Mouse (Mus musculus) embryonic facial prominence, embryonic 11.5 days (tissue): ENCODE measurements at regions not wholly inside any gene's neighbourhood (a gene's known extent, or its start where the extent isn't known, plus 50 kb on each side); places are given as distances from the start of the nearest gene placed in this dataset.

Source experiments
- ATAC-seq: fragments of 200-750 bp; cut with Nextera tagmentation; replicated peaks from 2 replicates; pipeline ENCODE4 v1.8.0; 2017; ENCODE audit warnings: low read depth; ENCODE audit not compliant: insufficient number of reproducible peaks, low FRiP score, low TSS enrichment
- DNase-seq: peaks from one replicate; pipeline ENCODE4 v3.0.0-alpha.2; 2015; ENCODE audit warnings: low spot score
- H3K27ac ChIP-seq: fragments of 300-500 bp; sonication (generic); replicated peaks from 2 replicates; pipeline ENCODE4 v1.5.1; 2014; ENCODE audit warnings: mild to moderate bottlenecking, low read depth, low read length, control low read depth
- H3K27me3 ChIP-seq: fragments of 300-500 bp; sonication (generic); 2 replicates; pipeline ENCODE4 v1.6.1; 2014; ENCODE audit warnings: mild to moderate bottlenecking, low read length, moderate library complexity, mixed read lengths; ENCODE audit not compliant: control insufficient read depth, insufficient read depth
- H3K36me3 ChIP-seq: fragments of 300-500 bp; sonication (generic); replicated peaks from 2 replicates; pipeline ENCODE4 v1.6.1; 2014; ENCODE audit warnings: low read depth, mild to moderate bottlenecking, low read length, moderate library complexity, mixed read lengths; ENCODE audit not compliant: control insufficient read depth, insufficient read depth
- H3K4me1 ChIP-seq: fragments of 300-500 bp; sonication (generic); 2 replicates; pipeline ENCODE4 v1.6.1; 2014; ENCODE audit warnings: low read length, mixed read lengths; ENCODE audit not compliant: control insufficient read depth, insufficient read depth
- H3K4me2 ChIP-seq: fragments of 300-500 bp; sonication (generic); 2 replicates; pipeline ENCODE4 v1.6.1; 2014; ENCODE audit warnings: low read depth, mild to moderate bottlenecking, control low read depth, low read length, moderate library complexity
- H3K4me3 ChIP-seq: fragments of 300-500 bp; sonication (generic); 2 replicates; pipeline ENCODE4 v1.5.1; 2014; ENCODE audit warnings: low read depth, low read length, control low read depth
- H3K9ac ChIP-seq: fragments of 300-500 bp; sonication (generic); replicated peaks from 2 replicates; pipeline ENCODE4 v1.6.1; 2014; ENCODE audit warnings: mild to moderate bottlenecking, control low read depth, low read length
- H3K9me3 ChIP-seq: fragments of 300-500 bp; sonication (generic); replicated peaks from 2 replicates; pipeline ENCODE4 v1.6.1; 2016; ENCODE audit warnings: mild to moderate bottlenecking, low read length, inconsistent platforms, mixed read lengths; ENCODE audit not compliant: control insufficient read depth
- WGBS: fragments of 180-500 bp; shearing (Covaris S2); extraction: QIAGEN DNeasy Blood & Tissue Kit; methylation state at CpG from one replicate; pipeline ENCODE4 v1.1.7; 2014; 5-methylcytosine and 5-hydroxymethylcytosine counted together

DNA sequence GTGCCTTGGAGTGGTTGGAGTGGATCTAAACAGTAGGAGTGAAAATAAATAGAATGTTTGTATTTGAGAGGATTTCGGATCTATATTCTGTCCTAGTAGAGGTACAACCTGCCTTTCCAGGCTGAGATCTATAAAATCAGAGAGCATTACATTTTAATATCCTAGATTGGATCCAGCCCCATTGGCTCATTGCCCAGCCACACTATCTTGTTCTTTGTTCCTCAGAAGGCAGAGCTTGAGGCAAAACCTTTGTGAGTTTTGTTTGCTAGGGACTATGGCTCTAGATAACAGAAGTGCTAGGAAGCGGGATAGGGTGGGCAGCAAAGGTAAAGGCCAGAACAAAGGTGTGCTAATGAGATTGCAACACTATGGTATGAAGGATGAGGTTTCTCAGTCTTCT lies 78.7 kb upstream of the Cntln start:
- 94% methylated on average over 2 of the region's 2 CpGs for WGBS
- ATAC-seq (no peak), DNase-seq (no peak)
- no peaks in the 10 kb centered on the region for H3K36me3 ChIP-seq
- H3K27me3 ChIP-seq, result no peaks in the 10 kb centered on the region
- H3K9ac ChIP-seq, result no peak overlapping the region
- no peaks in the 10 kb centered on the region for H3K9me3 ChIP-seq
- H3K27ac ChIP-seq, result no peak overlapping the region
- no peak overlapping the region for H3K4me2 ChIP-seq
- H3K4me3 ChIP-seq, result no peak overlapping the region
- no peaks in the 10 kb centered on the region for H3K4me1 ChIP-seq

DNA sequence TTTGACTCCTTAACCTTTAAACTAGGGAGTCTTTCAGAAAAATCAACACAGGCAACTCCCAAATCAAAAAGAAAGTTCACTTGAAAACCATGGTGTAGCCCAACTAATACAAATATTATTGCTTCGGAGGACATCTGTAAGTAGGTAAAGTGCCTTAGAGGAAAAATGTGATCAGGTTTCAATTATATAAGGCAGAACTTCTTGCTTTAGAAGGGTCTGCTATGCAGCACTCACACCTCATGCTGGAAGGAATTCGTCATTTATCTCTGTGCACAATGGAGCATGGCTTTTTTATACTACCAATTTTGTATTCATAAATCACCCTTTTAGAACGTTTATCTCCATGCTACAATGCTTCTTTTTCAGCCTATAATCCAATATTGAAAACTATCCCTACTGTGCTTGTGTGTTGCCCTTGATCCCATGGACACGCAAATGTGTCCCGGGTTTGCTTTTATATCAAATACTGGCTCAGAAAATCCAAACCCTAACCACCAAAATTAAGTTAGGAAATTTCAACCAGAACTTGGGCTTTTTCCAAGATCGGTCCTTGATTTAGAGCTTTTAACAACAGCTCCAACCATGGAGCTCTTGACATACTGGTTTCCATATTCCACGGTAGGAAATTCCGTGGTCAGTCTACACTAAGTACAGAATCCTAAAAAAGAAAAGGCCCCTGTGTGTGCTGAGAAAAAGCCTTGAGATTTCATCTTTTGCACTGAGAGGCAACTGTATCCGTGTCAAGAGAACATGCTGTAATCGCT lies 90.8 kb upstream of the Cntln start:
- no peak overlapping the region for H3K27ac ChIP-seq
- H3K4me1 ChIP-seq, result no peaks in the 10 kb centered on the region
- no peaks in the 10 kb centered on the region for H3K36me3 ChIP-seq
- no peaks in the 10 kb centered on the region for H3K9me3 ChIP-seq
- WGBS, result 69% methylated on average over 10 of the region's 10 CpGs
- no peak overlapping the region for H3K4me2 ChIP-seq
- no peak overlapping the region for H3K9ac ChIP-seq
- peak; percentile 62 for DNase-seq
- ATAC-seq, result no peak
- H3K4me3 ChIP-seq, result no peak overlapping the region
- H3K27me3 ChIP-seq, result no peaks in the 10 kb centered on the region

- Histone ChIP-seq H3K9ac (no peak overlapping the region), H3K4me2 (no peak overlapping the region), H3K36me3 (no peaks in the 10 kb centered on the region), H3K4me1 (no peaks in the 10 kb centered on the region), H3K27ac (no peak overlapping the region), H3K27me3 (no peaks in the 10 kb centered on the region; the same call in 1 of the 2 replicates), H3K4me3 (no peak overlapping the region), H3K9me3 (no peaks in the 10 kb centered on the region)
- ATAC-seq, result no peak
- DNase-seq, result no peak
- WGBS, result 45% methylated on average over 6 of the region's 6 CpGs
These were observed 97.5 kb upstream of the Cntln start for GRCm38 (mm10) chr4:84786583-84786982.

DNA sequence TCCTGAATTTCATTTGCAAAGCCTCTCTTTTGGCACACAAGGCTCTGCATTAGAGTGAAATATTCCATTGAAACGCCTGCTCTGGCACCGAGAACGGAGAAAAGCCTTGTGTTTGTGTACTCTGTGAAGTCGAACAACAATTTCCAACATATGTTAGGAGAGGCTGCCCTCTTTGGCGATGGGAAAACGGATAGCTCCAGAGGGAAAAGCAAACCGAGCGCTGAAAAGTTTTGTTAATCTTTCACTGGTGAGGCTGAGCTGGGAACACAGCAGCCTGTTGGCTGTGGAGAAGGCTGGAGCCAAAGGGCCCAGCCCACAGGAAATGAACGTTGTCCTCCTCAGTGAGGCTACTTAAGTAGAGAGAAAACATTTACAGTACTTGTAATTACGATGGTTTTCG lies 93.1 kb upstream of the Bnc2 start:
- WGBS, result 26% methylated on average over 11 of the region's 11 CpGs

GRCm38 (mm10) chr4:84766708-84767425 lies 91.8 kb upstream of the Bnc2 start:
- Histone ChIP-seq H3K4me2 (no peak overlapping the region), H3K27me3 (no peaks in the 10 kb centered on the region), H3K4me1 (no peaks in the 10 kb centered on the region), H3K27ac (no peak overlapping the region), H3K9ac (no peak overlapping the region), H3K36me3 (no peaks in the 10 kb centered on the region), H3K4me3 (no peak overlapping the region), H3K9me3 (no peaks in the 10 kb centered on the region)
- DNase-seq, result peak; percentile 21
- no peak for ATAC-seq
- WGBS, result 48% methylated on average over 11 of the region's 11 CpGs

More for the DNA sequence above, 93.1 kb upstream of the Bnc2 start:
- no peak overlapping the region for H3K9ac ChIP-seq
- no peak overlapping the region for H3K4me2 ChIP-seq
- no peaks in the 10 kb centered on the region for H3K9me3 ChIP-seq
- DNase-seq, result peak; percentile 67
- no peaks in the 10 kb centered on the region for H3K36me3 ChIP-seq
- no peak overlapping the region for H3K4me3 ChIP-seq
- no peaks in the 10 kb centered on the region for H3K27me3 ChIP-seq
- H3K27ac ChIP-seq, result no peak overlapping the region
- no peak for ATAC-seq
- no peaks in the 10 kb centered on the region for H3K4me1 ChIP-seq

GRCm38 (mm10) chr4:84757172-84757571 lies 82.1 kb upstream of the Bnc2 start:
- DNase-seq, result no peak
- WGBS, result 88% methylated on average over 5 of the region's 5 CpGs

GRCm38 (mm10) chr4:84752613-84753185 lies 77.6 kb upstream of the Bnc2 start:
- H3K4me2 ChIP-seq, result no peak overlapping the region
- WGBS, result 55% methylated on average over 8 of the region's 8 CpGs
- no peaks in the 10 kb centered on the region for H3K27me3 ChIP-seq
- H3K9me3 ChIP-seq, result no peaks in the 10 kb centered on the region
- peak; percentile 63 for DNase-seq
- H3K9ac ChIP-seq, result no peak overlapping the region
- no peaks in the 10 kb centered on the region for H3K4me1 ChIP-seq
- H3K36me3 ChIP-seq, result no peaks in the 10 kb centered on the region
- ATAC-seq, result no peak
- H3K4me3 ChIP-seq, result no peak overlapping the region
- no peak overlapping the region for H3K27ac ChIP-seq

More at GRCm38 (mm10) chr4:84757172-84757571, 82.1 kb upstream of the Bnc2 start:
- Histone ChIP-seq H3K4me2 (no peak overlapping the region), H3K4me3 (no peak overlapping the region), H3K4me1 (no peaks in the 10 kb centered on the region), H3K27ac (no peak overlapping the region), H3K9ac (no peak overlapping the region), H3K36me3 (no peaks in the 10 kb centered on the region), H3K27me3 (no peaks in the 10 kb centered on the region), H3K9me3 (no peaks in the 10 kb centered on the region)
- no peak for ATAC-seq

DNA sequence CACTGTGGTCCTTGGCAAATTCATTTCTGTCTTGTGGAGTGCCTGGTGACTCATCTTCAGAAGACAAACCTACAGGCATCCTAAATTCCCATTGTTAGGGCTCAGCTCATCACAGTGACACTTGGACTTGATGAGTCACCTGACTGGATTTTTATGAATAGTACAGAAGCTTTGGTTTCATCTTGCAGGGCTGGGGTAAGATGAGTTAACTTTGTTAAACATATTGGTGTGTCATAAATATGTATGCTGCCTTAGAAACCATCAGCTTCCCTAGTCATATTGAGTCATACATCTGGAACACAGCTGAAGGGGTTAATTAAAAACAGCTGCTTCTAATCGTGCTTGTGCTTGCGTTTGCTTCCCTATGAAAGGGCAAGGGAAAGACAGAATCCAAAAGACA lies 66.2 kb upstream of the Bnc2 start:
- no peak overlapping the region for H3K9ac ChIP-seq
- no peaks in the 10 kb centered on the region for H3K36me3 ChIP-seq
- WGBS, result 24% methylated on average over 2 of the region's 2 CpGs
- no peak overlapping the region for H3K4me3 ChIP-seq
- ATAC-seq, result no peak
- no peaks in the 10 kb centered on the region for H3K27me3 ChIP-seq
- DNase-seq, result peak; percentile 90
- no peaks in the 10 kb centered on the region for H3K9me3 ChIP-seq
- 0 out of 2 replicates have a peak, but pooled peaks cover 2% of the 10 kb centered on the region for H3K4me1 ChIP-seq
- no peak overlapping the region for H3K27ac ChIP-seq
- H3K4me2 ChIP-seq, result no peak overlapping the region
